ENCODE assay signal across 8 mouse cellular contexts in the genomic region with DNA sequence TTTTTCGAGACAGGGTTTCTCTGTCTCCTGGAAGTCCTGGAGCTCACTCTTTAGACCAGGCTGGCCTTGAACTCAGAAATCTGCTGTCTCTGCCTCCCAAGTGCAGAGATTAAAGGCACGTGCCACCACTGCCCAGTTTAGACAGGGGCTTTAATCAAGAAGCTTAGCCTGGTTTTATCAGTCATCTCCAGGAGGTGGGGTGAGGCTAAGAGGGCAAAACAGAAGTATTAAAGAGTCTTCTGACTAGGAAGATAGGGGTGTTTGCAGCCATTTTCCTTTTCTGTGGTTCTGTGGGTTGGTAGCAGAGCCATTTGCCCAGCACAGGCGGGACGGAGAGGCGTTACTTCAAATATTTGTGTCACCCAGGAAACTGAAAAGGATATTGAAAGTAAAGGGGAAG. TPM values are rescaled to one million over a fixed set of nuclear protein-coding genes. Genes with fewer than 3 reads are reported as not detected.
A peak's percentile ranks its signal among the peaks of the same experiment; 100 is the strongest.
DNase-seq lines count a peak whose midpoint lies in the region; ATAC-seq and TF ChIP-seq lines count a peak whose summit lies in the region.

No protein-coding gene starts in this region.

- no peaks in the 10 kb centered on the region for H3K27me3 ChIP-seq in kidney, embryonic 15.5 days
- no peaks in the 10 kb centered on the region for H3K27me3 ChIP-seq in kidney, adult 2 months (replicated peaks; ENCODE audit: control insufficient read depth, insufficient read depth, low read length)
- H3K27me3 ChIP-seq in G1E (ENCODE audit: insufficient read depth, low read length), result no peaks in the 10 kb centered on the region
- no peaks in the 10 kb centered on the region for H3K27me3 ChIP-seq in liver, embryonic 16.5 days (ENCODE audit: control insufficient read depth, insufficient read depth, low read depth, low read length)

- 78% methylated on average over 5 of the region's 5 CpGs for WGBS in kidney, embryonic 15.5 days
- 77% methylated on average over 5 of the region's 5 CpGs for WGBS in kidney, adult 2 months
- WGBS in liver, embryonic 16.5 days (ENCODE audit: insufficient replicate concordance), result 11% methylated on average over 5 of the region's 5 CpGs

- no peak for DNase-seq in kidney, adult 2 months
- DNase-seq in G1E (ENCODE audit: low spot score), result peak; percentile 70
- no peak for DNase-seq in adipocyte (ENCODE audit: low spot score)
- no peak for DNase-seq in right cerebral cortex, postnatal 25 days

- TF ChIP-seq CTCF in kidney, adult 2 months (conservative IDR thresholded peaks at IDR 0.05; ENCODE audit: insufficient read depth, insufficient read length, low read depth, low read length), result no peak
- TF ChIP-seq CTCF in G1E (IDR thresholded peaks at IDR 0.05; ENCODE audit: low read depth, low read length), result no peak

- peak overlapping the region; percentile 89 for H3K27ac ChIP-seq in kidney, embryonic 15.5 days
- H3K27ac ChIP-seq in kidney, adult 2 months (ENCODE audit: insufficient read depth, low read depth, low read length), result no peak overlapping the region
- H3K27ac ChIP-seq in liver, embryonic 16.5 days (ENCODE audit: low read length), result peak overlapping the region; percentile 99

- peak overlapping the region; percentile 94; the same call in 1 of the 2 replicates for H3K4me3 ChIP-seq in kidney, embryonic 15.5 days (replicated peaks)
- no peak overlapping the region for H3K4me3 ChIP-seq in kidney, adult 2 months (ENCODE audit: insufficient read depth, low read depth, low read length)
- H3K4me3 ChIP-seq in G1E (ENCODE audit: low read depth, low read length), result peak overlapping the region; percentile 95; the same call in 1 of the 2 replicates
- peak overlapping the region; percentile 97 for H3K4me3 ChIP-seq in liver, embryonic 16.5 days (ENCODE audit: low read depth, low read length)

- H3K4me1 ChIP-seq in kidney, embryonic 15.5 days, result peaks cover 74% of the 10 kb centered on the region
- H3K4me1 ChIP-seq in kidney, adult 2 months (ENCODE audit: control insufficient read depth, insufficient read depth, low read length), result peaks cover 18% of the 10 kb centered on the region; the same call in 1 of the 2 replicates
- H3K4me1 ChIP-seq in G1E (ENCODE audit: insufficient read depth, low read depth, low read length), result peaks cover 75% of the 10 kb centered on the region
- H3K4me1 ChIP-seq in liver, embryonic 16.5 days (ENCODE audit: control insufficient read depth, low read depth, low read length), result peaks cover 59% of the 10 kb centered on the region

- TF ChIP-seq POLR2A in kidney, adult 2 months (IDR thresholded peaks at IDR 0.05; ENCODE audit: low read depth, low read length), result no peak

- ATAC-seq in kidney, embryonic 15.5 days (replicated peaks; ENCODE audit: low FRiP score), result no peak
- ATAC-seq in G1E (ENCODE audit: extremely low read depth, insufficient number of reproducible peaks, low FRiP score, poor library complexity, severe bottlenecking), result peak; percentile 22; the same call in 1 of the 2 replicates
- ATAC-seq in erythroid progenitor cell, adult 5-6 weeks (replicated peaks; ENCODE audit: low FRiP score, poor library complexity, severe bottlenecking), result peak; percentile 36
- ATAC-seq in liver, embryonic 16.5 days (ENCODE audit: low read depth), result peak; percentile 5
- no peak for ATAC-seq in inflammation-experienced regulatory T-cells, adult 6 months

- 0 out of 2 replicates have a peak overlapping the region, but pooled peaks have one; percentile 53 for H3K4me2 ChIP-seq in kidney, embryonic 15.5 days
- peak overlapping the region; percentile 94 for H3K4me2 ChIP-seq in liver, embryonic 16.5 days (ENCODE audit: low read depth, low read length)

- no peak overlapping the region for H3K9ac ChIP-seq in kidney, embryonic 15.5 days
- H3K9ac ChIP-seq in liver, embryonic 16.5 days (ENCODE audit: low read depth, low read length), result peak overlapping the region; percentile 93

- no peaks in the 10 kb centered on the region for H3K9me3 ChIP-seq in kidney, embryonic 15.5 days (replicated peaks)
- no peaks in the 10 kb centered on the region for H3K9me3 ChIP-seq in G1E (replicated peaks)
- H3K9me3 ChIP-seq in liver, embryonic 16.5 days (replicated peaks; ENCODE audit: control insufficient read depth, low read length), result no peaks in the 10 kb centered on the region

- H3K36me3 ChIP-seq in kidney, embryonic 15.5 days, result peaks cover 21% of the 10 kb centered on the region
- H3K36me3 ChIP-seq in kidney, adult 2 months (ENCODE audit: control insufficient read depth, insufficient read depth, low read length), result no peaks in the 10 kb centered on the region
- peaks cover 49% of the 10 kb centered on the region for H3K36me3 ChIP-seq in G1E (replicated peaks)
- peaks cover 2% of the 10 kb centered on the region; the same call in 1 of the 2 replicates for H3K36me3 ChIP-seq in liver, embryonic 16.5 days (ENCODE audit: control insufficient read depth, insufficient read depth)

RNA-seq across cellular contexts. Expression of a gene that starts 1.1 kb away (rescaled TPM):
- polyA plus RNA-seq in kidney, embryonic 15.5 days (2015; fragmentation: Nextera tagmentation; extraction: Ambion mirVana), result 283 and 294 TPM in 2 replicates
- 34.5 and 61.6 TPM in 2 replicates for polyA plus RNA-seq in kidney, adult 2 months (2012; rRNA removed)
- 378 and 465 TPM in 2 replicates for total RNA-seq in G1E (2014; fragmentation: Nextera tagmentation)
- 87.1 and 116 TPM in 2 replicates for total RNA-seq in G1E (2017)
- 284 and 322 TPM in 2 replicates for polyA plus RNA-seq in G1E (2012)
- total RNA-seq in erythroid progenitor cell, adult 5-6 weeks (2015; ENCODE audit: low replicate concordance), result 57.8 and 102 TPM in 2 replicates
- total RNA-seq in erythroid progenitor cell, adult 5-6 weeks (2017; ENCODE audit: low replicate concordance), result 15.3 and 42.5 TPM in 2 replicates
- polyA plus RNA-seq in liver, embryonic 16.5 days (2015; fragmentation: Nextera tagmentation; extraction: Ambion mirVana), result 88.9 and 95.7 TPM in 2 replicates
- polyA plus RNA-seq in inflammation-experienced regulatory T-cells, adult 6 months (2017; shearing (Covaris generic)), result 10 to 100 TPM; 10.8 to 70.1 (median 13.0) TPM

RNA-seq across cellular contexts. Expression of a gene that starts 4.4 kb away (rescaled TPM):
- 66.9 and 67.5 TPM in 2 replicates for polyA plus RNA-seq in kidney, embryonic 15.5 days (2015; fragmentation: Nextera tagmentation; extraction: Ambion mirVana)
- 41.5 and 45.3 TPM in 2 replicates for polyA plus RNA-seq in kidney, adult 2 months (2012; rRNA removed)
- 18.1 and 22.5 TPM in 2 replicates for total RNA-seq in G1E (2014; fragmentation: Nextera tagmentation)
- 35.8 and 42.5 TPM in 2 replicates for total RNA-seq in G1E (2017)
- polyA plus RNA-seq in G1E (2012), result 31.7 and 34.2 TPM in 2 replicates
- total RNA-seq in erythroid progenitor cell, adult 5-6 weeks (2015; ENCODE audit: low replicate concordance), result 9.6 and 22.0 TPM in 2 replicates
- total RNA-seq in erythroid progenitor cell, adult 5-6 weeks (2017; ENCODE audit: low replicate concordance), result 11.0 and 18.6 TPM in 2 replicates
- polyA plus RNA-seq in liver, embryonic 16.5 days (2015; fragmentation: Nextera tagmentation; extraction: Ambion mirVana), result 25.4 and 26.4 TPM in 2 replicates
- polyA plus RNA-seq in inflammation-experienced regulatory T-cells, adult 6 months (2017; shearing (Covaris generic)), result 1 to 10 TPM; 5.5 to 6.7 (median 6.0) TPM

RNA-seq across cellular contexts. Expression of a gene that starts 6.2 kb away (rescaled TPM):
- polyA plus RNA-seq in kidney, embryonic 15.5 days (2015; fragmentation: Nextera tagmentation; extraction: Ambion mirVana), result 42.0 and 47.0 TPM in 2 replicates
- 6.7 and 7.3 TPM in 2 replicates for polyA plus RNA-seq in kidney, adult 2 months (2012; rRNA removed)
- total RNA-seq in G1E (2014; fragmentation: Nextera tagmentation) (25.2 and 31.4 TPM in 2 replicates), G1E (2017) (14.4 and 14.6 TPM in 2 replicates)
- polyA plus RNA-seq in G1E (2012), result 12.7 and 12.9 TPM in 2 replicates
- total RNA-seq in erythroid progenitor cell, adult 5-6 weeks (2015; ENCODE audit: low replicate concordance), result 57.0 and 57.3 TPM in 2 replicates
- total RNA-seq in erythroid progenitor cell, adult 5-6 weeks (2017; ENCODE audit: low replicate concordance), result 55.2 and 94.3 TPM in 2 replicates
- 19.1 and 20.5 TPM in 2 replicates for polyA plus RNA-seq in liver, embryonic 16.5 days (2015; fragmentation: Nextera tagmentation; extraction: Ambion mirVana)
- polyA plus RNA-seq in inflammation-experienced regulatory T-cells, adult 6 months (2017; shearing (Covaris generic)), result 10 to 100 TPM; 13.8 to 22.1 (median 18.4) TPM

RNA-seq across cellular contexts. Expression of a gene that starts 21.4 kb away (rescaled TPM):
- polyA plus RNA-seq in kidney, embryonic 15.5 days (2015; fragmentation: Nextera tagmentation; extraction: Ambion mirVana), result 47.1 and 51.9 TPM in 2 replicates
- polyA plus RNA-seq in kidney, adult 2 months (2012; rRNA removed), result 38.5 and 47.9 TPM in 2 replicates
- total RNA-seq in G1E (2014; fragmentation: Nextera tagmentation) (32.7 and 53.4 TPM in 2 replicates), G1E (2017) (39.7 and 43.0 TPM in 2 replicates)
- 27.4 and 29.7 TPM in 2 replicates for polyA plus RNA-seq in G1E (2012)
- total RNA-seq in erythroid progenitor cell, adult 5-6 weeks (2015; ENCODE audit: low replicate concordance), result 12.2 and 15.9 TPM in 2 replicates
- total RNA-seq in erythroid progenitor cell, adult 5-6 weeks (2017; ENCODE audit: low replicate concordance), result 22.1 and 25.5 TPM in 2 replicates
- 15.9 and 17.4 TPM in 2 replicates for polyA plus RNA-seq in liver, embryonic 16.5 days (2015; fragmentation: Nextera tagmentation; extraction: Ambion mirVana)
- polyA plus RNA-seq in inflammation-experienced regulatory T-cells, adult 6 months (2017; shearing (Covaris generic)), result 10 to 100 TPM; 28.1 to 41.1 (median 33.9) TPM

RNA-seq across cellular contexts. Expression of a gene that starts 31.8 kb away (rescaled TPM):
- 0.13 and 0.14 TPM in 2 replicates for polyA plus RNA-seq in kidney, embryonic 15.5 days (2015; fragmentation: Nextera tagmentation; extraction: Ambion mirVana)
- polyA plus RNA-seq in kidney, adult 2 months (2012; rRNA removed), result 0.05 TPM in 1 of 2 replicates, not detected in the other
- total RNA-seq in G1E (2014; fragmentation: Nextera tagmentation), result not detected in 2 replicates
- 0.06 and 0.16 TPM in 2 replicates for total RNA-seq in G1E (2017)
- polyA plus RNA-seq in G1E (2012), result not detected in 2 replicates
- total RNA-seq in erythroid progenitor cell, adult 5-6 weeks (2015; ENCODE audit: low replicate concordance), result 2.9 TPM in 1 of 2 replicates, not detected in the other
- total RNA-seq in erythroid progenitor cell, adult 5-6 weeks (2017; ENCODE audit: low replicate concordance), result 1.4 TPM in 1 of 2 replicates, not detected in the other
- polyA plus RNA-seq in liver, embryonic 16.5 days (2015; fragmentation: Nextera tagmentation; extraction: Ambion mirVana), result 0.07 TPM in 2 replicates
- not detected for polyA plus RNA-seq in inflammation-experienced regulatory T-cells, adult 6 months (2017; shearing (Covaris generic))

Comparison
In these comparisons a context has a peak if more than half of its experiments do, and no peak if none do; other contexts are left out.
1. ATAC-seq: peak in G1E (single experiment), erythroid progenitor cell, adult 5-6 weeks (single experiment) and liver, embryonic 16.5 days (single experiment); none in kidney, embryonic 15.5 days (single experiment) and inflammation-experienced regulatory T-cells, adult 6 months (single experiment).